Mouse (Mus musculus): ENCODE measurements at regions not wholly inside any gene's neighbourhood (a gene's known extent, or its start where the extent isn't known, plus 50 kb on each side); places are given as distances from the start of the nearest gene placed in this dataset.
A peak's percentile ranks its signal among the peaks of the same experiment; 100 is the strongest.

GRCm38 (mm10) chr2:75220775-75221359 lies 395.3 kb downstream of the Mtx2 start:
- no peak for ATAC-seq (ENCODE audit: insufficient read depth, low FRiP score, low TSS enrichment)
- DNase-seq (ENCODE audit: low spot score), result no peak
- H3K36me3 ChIP-seq (ENCODE audit: control insufficient read depth, insufficient read depth, low read length), result no peaks in the 10 kb centered on the region

GRCm38 (mm10) chr2:75224443-75224842 lies 398.8 kb downstream of the Mtx2 start:
- no peak for ATAC-seq (ENCODE audit: insufficient read depth, low FRiP score, low TSS enrichment)
- Histone ChIP-seq H3K4me3 (ENCODE audit: low read depth, low read length) (no peak overlapping the region), H3K9ac (ENCODE audit: low read length) (no peak overlapping the region), H3K27ac (ENCODE audit: low read depth, low read length) (no peak overlapping the region), H3K36me3 (ENCODE audit: control insufficient read depth, insufficient read depth, low read length) (no peaks in the 10 kb centered on the region), H3K4me2 (ENCODE audit: low read depth) (no peak overlapping the region), H3K4me1 (ENCODE audit: control insufficient read depth, insufficient read depth, low read length) (no peaks in the 10 kb centered on the region), H3K9me3 (ENCODE audit: control insufficient read depth, low read length) (no peaks in the 10 kb centered on the region), H3K27me3 (ENCODE audit: control insufficient read depth, insufficient read depth, low read length) (no peaks in the 10 kb centered on the region)
- WGBS, result 66% methylated on average over 5 of the region's 5 CpGs
- DNase-seq (ENCODE audit: low spot score), result no peak

More at GRCm38 (mm10) chr2:75220775-75221359, 395.3 kb downstream of the Mtx2 start:
- H3K4me2 ChIP-seq (ENCODE audit: low read depth), result no peak overlapping the region
- no peak overlapping the region for H3K4me3 ChIP-seq (ENCODE audit: low read depth, low read length)
- H3K9me3 ChIP-seq (ENCODE audit: control insufficient read depth, low read length), result no peaks in the 10 kb centered on the region
- H3K4me1 ChIP-seq (ENCODE audit: control insufficient read depth, insufficient read depth, low read length), result no peaks in the 10 kb centered on the region
- H3K9ac ChIP-seq (ENCODE audit: low read length), result no peak overlapping the region
- no peaks in the 10 kb centered on the region for H3K27me3 ChIP-seq (ENCODE audit: control insufficient read depth, insufficient read depth, low read length)
- WGBS, result 63% methylated on average over 8 of the region's 8 CpGs
- H3K27ac ChIP-seq (ENCODE audit: low read depth, low read length), result no peak overlapping the region

GRCm38 (mm10) chr2:75240976-75241375 lies 415.4 kb downstream of the Mtx2 start:
- no peak overlapping the region for H3K9ac ChIP-seq (ENCODE audit: low read length)
- H3K9me3 ChIP-seq (ENCODE audit: control insufficient read depth, low read length), result no peaks in the 10 kb centered on the region
- no peak for ATAC-seq (ENCODE audit: insufficient read depth, low FRiP score, low TSS enrichment)
- no peak overlapping the region for H3K4me2 ChIP-seq (ENCODE audit: low read depth)
- H3K4me1 ChIP-seq (ENCODE audit: control insufficient read depth, insufficient read depth, low read length), result 0 out of 2 replicates have a peak, but pooled peaks cover 3% of the 10 kb centered on the region
- DNase-seq (ENCODE audit: low spot score), result no peak
- 90% methylated on average over 1 of the region's 1 CpGs for WGBS
- no peak overlapping the region for H3K4me3 ChIP-seq (ENCODE audit: low read depth, low read length)
- H3K27ac ChIP-seq (ENCODE audit: low read depth, low read length), result no peak overlapping the region
- no peaks in the 10 kb centered on the region for H3K36me3 ChIP-seq (ENCODE audit: control insufficient read depth, insufficient read depth, low read length)
- H3K27me3 ChIP-seq (ENCODE audit: control insufficient read depth, insufficient read depth, low read length), result no peaks in the 10 kb centered on the region

- H3K4me1 ChIP-seq (ENCODE audit: control insufficient read depth, insufficient read depth, low read length), result 0 out of 2 replicates have a peak, but pooled peaks cover 3% of the 10 kb centered on the region
- no peak overlapping the region for H3K9ac ChIP-seq (ENCODE audit: low read length)
- peak overlapping the region; percentile 50 for H3K27ac ChIP-seq (ENCODE audit: low read depth, low read length)
- DNase-seq (ENCODE audit: low spot score), result peak; percentile 17
- H3K27me3 ChIP-seq (ENCODE audit: control insufficient read depth, insufficient read depth, low read length), result no peaks in the 10 kb centered on the region
- H3K4me2 ChIP-seq (ENCODE audit: low read depth), result no peak overlapping the region
- H3K36me3 ChIP-seq (ENCODE audit: control insufficient read depth, insufficient read depth, low read length), result no peaks in the 10 kb centered on the region
- WGBS, result 33% methylated on average over 17 of the region's 17 CpGs
- H3K9me3 ChIP-seq (ENCODE audit: control insufficient read depth, low read length), result no peaks in the 10 kb centered on the region
- H3K4me3 ChIP-seq (ENCODE audit: low read depth, low read length), result no peak overlapping the region
- ATAC-seq (ENCODE audit: insufficient read depth, low FRiP score, low TSS enrichment), result peak; percentile 48
Measured at GRCm38 (mm10) chr2:75244311-75245033, 414.6 kb upstream of the Hnrnpa3 start.

- Histone ChIP-seq H3K4me3 (ENCODE audit: low read depth, low read length) (no peak overlapping the region), H3K36me3 (ENCODE audit: control insufficient read depth, insufficient read depth, low read length) (no peaks in the 10 kb centered on the region), H3K27me3 (ENCODE audit: control insufficient read depth, insufficient read depth, low read length) (no peaks in the 10 kb centered on the region), H3K4me1 (ENCODE audit: control insufficient read depth, insufficient read depth, low read length) (0 out of 2 replicates have a peak, but pooled peaks cover 3% of the 10 kb centered on the region), H3K9ac (ENCODE audit: low read length) (no peak overlapping the region), H3K27ac (ENCODE audit: low read depth, low read length) (no peak overlapping the region; the same call in none of the 2 replicates), H3K9me3 (ENCODE audit: control insufficient read depth, low read length) (no peaks in the 10 kb centered on the region), H3K4me2 (ENCODE audit: low read depth) (no peak overlapping the region)
- 64% methylated on average over 6 of the region's 6 CpGs for WGBS
- DNase-seq (ENCODE audit: low spot score) (no peak), ATAC-seq (ENCODE audit: insufficient read depth, low FRiP score, low TSS enrichment) (no peak)
Measured at GRCm38 (mm10) chr2:75245256-75245655, 413.8 kb upstream of the Hnrnpa3 start.

- 0 out of 2 replicates have a peak, but pooled peaks cover 3% of the 10 kb centered on the region for H3K4me1 ChIP-seq (ENCODE audit: control insufficient read depth, insufficient read depth, low read length)
- no peak overlapping the region for H3K4me3 ChIP-seq (ENCODE audit: low read depth, low read length)
- 85% methylated on average over 5 of the region's 5 CpGs for WGBS
- H3K9me3 ChIP-seq (ENCODE audit: control insufficient read depth, low read length), result no peaks in the 10 kb centered on the region
- ATAC-seq (ENCODE audit: insufficient read depth, low FRiP score, low TSS enrichment), result no peak
- no peaks in the 10 kb centered on the region for H3K27me3 ChIP-seq (ENCODE audit: control insufficient read depth, insufficient read depth, low read length)
- no peaks in the 10 kb centered on the region for H3K36me3 ChIP-seq (ENCODE audit: control insufficient read depth, insufficient read depth, low read length)
- H3K9ac ChIP-seq (ENCODE audit: low read length), result no peak overlapping the region
- DNase-seq (ENCODE audit: low spot score), result no peak
- H3K27ac ChIP-seq (ENCODE audit: low read depth, low read length), result no peak overlapping the region
- no peak overlapping the region for H3K4me2 ChIP-seq (ENCODE audit: low read depth)
Measured at GRCm38 (mm10) chr2:75245662-75246061, 413.4 kb upstream of the Hnrnpa3 start.

- Histone ChIP-seq H3K27me3 (ENCODE audit: control insufficient read depth, insufficient read depth, low read length) (no peaks in the 10 kb centered on the region), H3K4me3 (ENCODE audit: low read depth, low read length) (no peak overlapping the region), H3K27ac (ENCODE audit: low read depth, low read length) (no peak overlapping the region), H3K36me3 (ENCODE audit: control insufficient read depth, insufficient read depth, low read length) (no peaks in the 10 kb centered on the region), H3K9ac (ENCODE audit: low read length) (no peak overlapping the region), H3K4me2 (ENCODE audit: low read depth) (no peak overlapping the region), H3K9me3 (ENCODE audit: control insufficient read depth, low read length) (no peaks in the 10 kb centered on the region), H3K4me1 (ENCODE audit: control insufficient read depth, insufficient read depth, low read length) (0 out of 2 replicates have a peak, but pooled peaks cover 3% of the 10 kb centered on the region)
- WGBS, result 34% methylated on average over 12 of the region's 12 CpGs
- ATAC-seq (ENCODE audit: insufficient read depth, low FRiP score, low TSS enrichment) (peak; percentile 67), DNase-seq (ENCODE audit: low spot score) (peak; percentile 22)
Measured at GRCm38 (mm10) chr2:75246082-75246743, 412.8 kb upstream of the Hnrnpa3 start.

- DNase-seq (ENCODE audit: low spot score) (no peak), ATAC-seq (ENCODE audit: insufficient read depth, low FRiP score, low TSS enrichment) (no peak)
- no peak overlapping the region for H3K9ac ChIP-seq (ENCODE audit: low read length)
- no peaks in the 10 kb centered on the region for H3K9me3 ChIP-seq (ENCODE audit: control insufficient read depth, low read length)
- WGBS, result 44% methylated on average over 5 of the region's 5 CpGs
- H3K27ac ChIP-seq (ENCODE audit: low read depth, low read length), result no peak overlapping the region
- no peaks in the 10 kb centered on the region for H3K36me3 ChIP-seq (ENCODE audit: control insufficient read depth, insufficient read depth, low read length)
- H3K4me1 ChIP-seq (ENCODE audit: control insufficient read depth, insufficient read depth, low read length), result 0 out of 2 replicates have a peak, but pooled peaks cover 3% of the 10 kb centered on the region
- H3K4me3 ChIP-seq (ENCODE audit: low read depth, low read length), result no peak overlapping the region
- no peaks in the 10 kb centered on the region for H3K27me3 ChIP-seq (ENCODE audit: control insufficient read depth, insufficient read depth, low read length)
- no peak overlapping the region for H3K4me2 ChIP-seq (ENCODE audit: low read depth)
Measured at GRCm38 (mm10) chr2:75248251-75248650, 410.8 kb upstream of the Hnrnpa3 start.
